Mouse (Mus musculus): Measurements from ENCODE around the gene Macc1.

DNA sequence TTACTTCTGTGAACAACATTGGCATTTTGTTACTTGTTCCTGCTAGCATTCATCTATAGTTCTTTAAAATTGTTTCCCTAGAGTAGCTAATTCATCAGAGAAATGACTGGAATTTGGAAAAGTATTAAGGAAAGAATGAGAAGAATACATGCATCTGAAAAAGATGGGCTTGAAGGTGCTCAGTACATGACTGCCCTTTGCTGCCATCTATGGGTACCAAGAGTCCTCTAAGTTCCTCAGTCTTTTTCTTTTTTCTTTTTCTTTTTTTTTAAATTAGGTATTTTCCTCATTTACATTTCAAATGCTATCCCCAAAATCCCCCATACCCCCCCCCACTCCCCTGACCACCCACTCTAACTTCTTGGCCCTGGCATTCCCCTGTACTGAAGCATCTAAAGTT, 11.3 kb downstream of the Macc1 start:
- TF ChIP-seq CTCF (conservative IDR thresholded peaks at IDR 0.05; ENCODE audit: low read length) (no peak), POU5F1 (IDR thresholded peaks at IDR 0.05; ENCODE audit: borderline replicate concordance, low read length) (no peak)

All from E14TG2a.4 (cell line).